Mouse (Mus musculus): ENCODE measurements around the gene Tnnc1. TPM values are rescaled to one million over a fixed set of nuclear protein-coding genes. Genes with fewer than 3 reads are reported as not detected.

Tnnc1 gene
- total and polyA plus RNA-seq, 2 experiments from 2014 or later: 2.4 to 3.0 TPM

- no peak overlapping the region for H3K27ac ChIP-seq (ENCODE audit: low read depth, low read length)
- 62% methylated on average over 10 of the region's 10 CpGs for WGBS
- no peaks in the 10 kb centered on the region for H3K27me3 ChIP-seq (ENCODE audit: insufficient read depth, low read length)
- H3K9me3 ChIP-seq (ENCODE audit: low read length): no peaks in the 10 kb centered on the region
- H3K4me1 ChIP-seq (ENCODE audit: insufficient read depth): no peaks in the 10 kb centered on the region
- ATAC-seq (no peak), DNase-seq (no peak)
- H3K9ac ChIP-seq: no peak overlapping the region
- H3K4me2 ChIP-seq (ENCODE audit: low read depth): no peak overlapping the region
- no peak overlapping the region for H3K4me3 ChIP-seq (ENCODE audit: low read depth, low read length)
- peaks cover 7% of the 10 kb centered on the region for H3K36me3 ChIP-seq (ENCODE audit: insufficient read depth)
- no peak for TF ChIP-seq CTCF (IDR thresholded peaks at IDR 0.05; ENCODE audit: low read depth)
These were observed 42.0 kb upstream of the Tnnc1 start for GRCm38 (mm10) chr14:31165991-31166630.

DNA sequence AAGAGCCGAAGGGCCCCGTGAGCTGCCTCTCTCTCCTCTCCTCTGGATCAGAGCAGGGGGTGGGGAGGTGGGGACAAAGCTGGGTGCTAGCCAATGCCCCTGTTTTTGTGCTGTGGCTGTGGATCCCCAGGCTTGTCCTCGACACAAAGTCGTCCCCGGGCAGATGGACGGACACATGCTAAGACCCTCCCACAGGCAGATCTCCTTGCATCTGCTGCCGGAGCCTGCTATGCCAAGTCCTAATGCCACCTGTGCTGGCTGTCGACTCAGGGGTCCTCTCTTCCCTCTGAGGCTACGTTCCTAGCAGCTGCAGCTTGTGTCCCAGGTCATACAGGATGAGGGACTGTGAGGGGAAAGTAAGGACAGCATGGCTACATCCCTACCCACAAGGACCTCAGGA lies 41.3 kb upstream of the Tnnc1 start:
- Histone ChIP-seq H3K4me2 (ENCODE audit: low read depth) (no peak overlapping the region), H3K27ac (ENCODE audit: low read depth, low read length) (no peak overlapping the region)
- 43% methylated on average over 9 of the region's 9 CpGs for WGBS

GRCm38 (mm10) chr14:31168425-31168824 lies 39.7 kb upstream of the Tnnc1 start, which contains the start of gene Stab1:
Gene Stab1, minus strand, starts transcription at chr14:31168641.
- H3K9me3 ChIP-seq (ENCODE audit: low read length): no peaks in the 10 kb centered on the region
- WGBS: 56% methylated on average over 10 of the region's 10 CpGs
- H3K4me1 ChIP-seq (ENCODE audit: insufficient read depth): no peaks in the 10 kb centered on the region
- H3K36me3 ChIP-seq (ENCODE audit: insufficient read depth): peaks cover 30% of the 10 kb centered on the region
- H3K27ac ChIP-seq (ENCODE audit: low read depth, low read length): 0 out of 2 replicates have a peak within 1 kb of the TSS, but pooled peaks have one; percentile 15
- no peaks in the 10 kb centered on the region for H3K27me3 ChIP-seq (ENCODE audit: insufficient read depth, low read length)
- DNase-seq (no peak), ATAC-seq (no peak)
- no peak within 1 kb of the TSS for H3K9ac ChIP-seq
- no peak within 1 kb of the TSS for H3K4me3 ChIP-seq (ENCODE audit: low read depth, low read length)
- no peak for TF ChIP-seq CTCF (IDR thresholded peaks at IDR 0.05; ENCODE audit: low read depth)
- H3K4me2 ChIP-seq (ENCODE audit: low read depth): no peak within 1 kb of the TSS

More for the DNA sequence above, 41.3 kb upstream of the Tnnc1 start:
- Histone ChIP-seq H3K36me3 (ENCODE audit: insufficient read depth) (peaks cover 14% of the 10 kb centered on the region), H3K27me3 (ENCODE audit: insufficient read depth, low read length) (no peaks in the 10 kb centered on the region), H3K4me3 (ENCODE audit: low read depth, low read length) (no peak overlapping the region), H3K4me1 (ENCODE audit: insufficient read depth) (no peaks in the 10 kb centered on the region), H3K9ac (no peak overlapping the region), H3K9me3 (ENCODE audit: low read length) (no peaks in the 10 kb centered on the region)
- no peak for DNase-seq
- no peak for ATAC-seq
- TF ChIP-seq CTCF (IDR thresholded peaks at IDR 0.05; ENCODE audit: low read depth): no peak

- 0 out of 2 replicates have a peak overlapping the region, but pooled peaks have one; percentile 15 for H3K27ac ChIP-seq (ENCODE audit: low read depth, low read length)
These were observed 38.6 kb upstream of the Tnnc1 start for GRCm38 (mm10) chr14:31169508-31169907.

DNA sequence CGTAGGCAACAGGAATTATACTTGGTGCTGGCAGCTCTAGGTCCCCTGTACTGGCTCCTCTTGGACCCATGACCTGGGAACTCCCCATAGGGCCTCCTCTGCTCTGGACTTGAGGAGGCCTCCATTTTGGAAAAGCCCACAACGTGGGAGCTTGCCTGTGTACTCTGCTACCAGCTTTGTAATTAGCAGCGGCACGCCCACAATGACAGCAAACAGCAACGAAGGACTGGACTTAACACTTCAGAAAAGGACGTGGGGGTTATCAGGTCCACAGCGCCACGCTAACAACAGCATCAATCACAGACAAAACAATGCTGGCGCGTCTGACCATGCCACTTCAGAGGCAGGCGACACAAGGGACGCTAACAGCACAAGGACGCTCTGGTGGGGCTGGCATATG lies 37.1 kb upstream of the Tnnc1 start:
- Histone ChIP-seq H3K9me3 (ENCODE audit: low read length) (no peaks in the 10 kb centered on the region), H3K36me3 (ENCODE audit: insufficient read depth) (peaks cover 56% of the 10 kb centered on the region), H3K4me1 (ENCODE audit: insufficient read depth) (no peaks in the 10 kb centered on the region), H3K9ac (no peak overlapping the region), H3K27ac (ENCODE audit: low read depth, low read length) (no peak overlapping the region), H3K27me3 (ENCODE audit: insufficient read depth, low read length) (no peaks in the 10 kb centered on the region), H3K4me3 (ENCODE audit: low read depth, low read length) (no peak overlapping the region), H3K4me2 (ENCODE audit: low read depth) (no peak overlapping the region)
- ATAC-seq (no peak), DNase-seq (no peak)
- TF ChIP-seq CTCF (IDR thresholded peaks at IDR 0.05; ENCODE audit: low read depth): no peak
- 79% methylated on average over 13 of the region's 13 CpGs for WGBS

More at GRCm38 (mm10) chr14:31169508-31169907, 38.6 kb upstream of the Tnnc1 start:
- Histone ChIP-seq H3K4me3 (ENCODE audit: low read depth, low read length) (no peak overlapping the region), H3K27me3 (ENCODE audit: insufficient read depth, low read length) (no peaks in the 10 kb centered on the region), H3K4me1 (ENCODE audit: insufficient read depth) (no peaks in the 10 kb centered on the region), H3K4me2 (ENCODE audit: low read depth) (no peak overlapping the region), H3K36me3 (ENCODE audit: insufficient read depth) (peaks cover 41% of the 10 kb centered on the region), H3K9ac (no peak overlapping the region), H3K9me3 (ENCODE audit: low read length) (no peaks in the 10 kb centered on the region)
- 85% methylated on average over 6 of the region's 6 CpGs for WGBS
- no peak for TF ChIP-seq CTCF (IDR thresholded peaks at IDR 0.05; ENCODE audit: low read depth)
- no peak for ATAC-seq
- no peak for DNase-seq

DNA sequence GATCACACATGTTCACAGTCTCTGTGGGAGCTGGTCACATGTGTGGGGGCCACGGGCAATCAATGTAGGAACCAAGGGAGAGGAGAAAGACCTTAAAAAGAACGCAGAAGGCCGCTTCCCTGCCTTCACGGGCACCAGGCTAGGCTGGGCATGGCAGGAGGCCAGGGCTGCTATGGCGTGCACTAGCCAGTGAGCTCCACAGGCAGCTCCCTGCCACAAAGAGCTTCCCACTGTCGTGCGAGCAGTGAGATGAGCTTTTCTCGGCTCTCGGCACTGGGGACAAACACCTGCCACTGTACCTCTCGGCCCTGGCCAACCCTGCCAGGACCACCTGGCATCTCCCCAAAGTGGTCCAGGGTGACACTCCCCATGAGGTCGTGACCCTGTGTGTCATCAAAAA lies 36.7 kb upstream of the Tnnc1 start:
- no peak for ATAC-seq
- WGBS: 66% methylated on average over 11 of the region's 11 CpGs
- Histone ChIP-seq H3K4me1 (ENCODE audit: insufficient read depth) (no peaks in the 10 kb centered on the region), H3K27ac (ENCODE audit: low read depth, low read length) (no peak overlapping the region), H3K4me3 (ENCODE audit: low read depth, low read length) (no peak overlapping the region), H3K9me3 (ENCODE audit: low read length) (no peaks in the 10 kb centered on the region), H3K36me3 (ENCODE audit: insufficient read depth) (peaks cover 60% of the 10 kb centered on the region), H3K27me3 (ENCODE audit: insufficient read depth, low read length) (no peaks in the 10 kb centered on the region), H3K9ac (no peak overlapping the region), H3K4me2 (ENCODE audit: low read depth) (no peak overlapping the region)
- DNase-seq: no peak
- no peak for TF ChIP-seq CTCF (IDR thresholded peaks at IDR 0.05; ENCODE audit: low read depth)

DNA sequence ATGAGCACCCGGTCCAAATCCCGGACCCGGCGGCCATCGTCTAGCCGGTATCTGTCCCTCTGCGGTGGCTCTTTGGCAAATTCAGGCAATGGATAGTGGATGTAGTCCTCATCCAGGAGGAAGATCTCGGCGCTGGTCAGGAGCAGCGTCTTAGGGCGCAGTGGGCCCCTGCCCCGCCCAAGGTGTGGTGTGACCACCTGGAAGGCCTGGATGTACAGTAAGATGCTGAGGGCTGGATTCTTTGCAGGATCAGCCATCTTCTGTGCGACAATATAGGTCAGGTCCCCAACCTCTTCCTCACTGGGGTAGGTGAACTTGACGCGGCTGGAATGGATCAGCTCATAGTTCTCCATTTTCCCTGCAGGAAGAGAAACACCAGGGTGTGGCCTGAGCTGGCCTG lies 36.3 kb upstream of the Tnnc1 start:
- Histone ChIP-seq H3K27me3 (ENCODE audit: insufficient read depth, low read length) (no peaks in the 10 kb centered on the region), H3K4me1 (ENCODE audit: insufficient read depth) (no peaks in the 10 kb centered on the region), H3K9ac (no peak overlapping the region), H3K4me3 (ENCODE audit: low read depth, low read length) (no peak overlapping the region), H3K27ac (ENCODE audit: low read depth, low read length) (no peak overlapping the region), H3K9me3 (ENCODE audit: low read length) (no peaks in the 10 kb centered on the region), H3K36me3 (ENCODE audit: insufficient read depth) (peaks cover 64% of the 10 kb centered on the region), H3K4me2 (ENCODE audit: low read depth) (no peak overlapping the region)
- no peak for TF ChIP-seq CTCF (IDR thresholded peaks at IDR 0.05; ENCODE audit: low read depth)
- WGBS: 96% methylated on average over 15 of the region's 15 CpGs
- ATAC-seq (no peak), DNase-seq (no peak)

Data from forebrain, postnatal 0 days (tissue).